Mouse (Mus musculus): ENCODE results near the gene 1700029P11Rik.

The 1700029P11Rik gene

DNA sequence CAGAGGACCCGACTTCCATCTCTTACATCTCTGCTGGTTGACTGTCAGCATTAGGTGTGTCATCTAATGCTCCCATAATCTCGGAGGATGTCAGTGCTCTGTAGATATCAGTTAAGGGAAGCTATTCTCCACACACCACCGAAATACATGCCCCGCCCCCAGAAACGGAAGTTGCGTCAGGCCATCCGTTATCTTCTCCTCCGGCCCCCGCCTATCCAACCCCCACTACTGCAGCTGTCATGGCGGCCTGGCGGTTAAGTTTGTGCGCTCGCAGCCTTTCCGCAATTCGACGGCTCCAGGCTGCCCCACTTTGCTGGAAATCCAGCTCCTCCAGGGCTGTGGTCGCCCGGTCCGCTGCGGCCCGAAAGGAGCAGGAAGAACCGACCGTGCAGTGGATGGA lies at the start of gene 1700029P11Rik:
Gene 1700029P11Rik, plus strand, starts transcription at position 220 of the 400 bp plus-strand sequence.
- no peak for DNase-seq (ENCODE audit: low read depth, low spot score)

DNA sequence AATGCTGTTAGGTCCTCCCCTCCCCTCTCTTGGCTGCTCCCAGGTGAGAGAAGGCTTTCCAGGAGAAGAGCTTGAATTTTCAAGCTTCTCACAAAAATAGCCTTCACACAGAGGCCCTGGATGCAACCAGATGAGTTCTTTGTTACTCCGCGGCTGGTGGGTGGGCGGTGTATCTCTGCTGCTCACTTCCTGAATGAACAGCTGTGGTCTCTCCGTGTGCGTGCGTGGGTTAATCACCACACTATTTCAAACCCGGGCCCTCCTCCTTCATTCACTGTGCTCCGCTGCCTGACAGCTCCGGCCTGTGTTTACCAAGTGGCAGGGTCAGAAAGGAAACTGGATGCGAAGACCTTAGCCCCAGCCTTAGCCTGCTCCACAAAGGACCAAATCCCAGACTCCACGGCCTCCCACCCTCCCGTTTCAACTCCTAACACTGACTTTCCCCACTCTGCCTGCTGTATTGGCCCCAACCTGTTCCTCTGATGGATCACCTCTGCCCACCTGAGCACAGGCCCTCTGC lies 47.3 kb upstream of the 1700029P11Rik start:
- DNase-seq (ENCODE audit: low read depth, low spot score): no peak

DNA sequence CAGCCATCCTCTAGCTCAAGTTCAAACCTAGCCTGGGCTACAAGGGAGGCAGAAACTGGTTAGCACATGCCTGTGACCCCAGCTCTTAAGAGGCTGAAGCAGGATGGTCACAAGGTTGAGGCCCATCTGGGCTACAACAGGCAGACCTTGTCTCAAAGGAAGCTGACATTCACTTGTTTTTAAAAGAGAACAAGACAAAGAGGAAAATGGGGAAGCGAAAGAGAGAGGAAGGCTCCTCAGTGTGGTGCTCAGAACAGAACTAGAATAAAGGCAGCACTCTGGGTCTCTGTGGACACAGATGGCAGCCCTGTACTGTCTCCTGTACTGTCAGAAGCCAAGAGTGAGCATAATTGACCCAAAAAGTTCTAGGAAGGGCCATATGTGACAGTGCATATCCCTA lies 46.4 kb upstream of the 1700029P11Rik start:
- DNase-seq (ENCODE audit: low read depth, low spot score): no peak

DNA sequence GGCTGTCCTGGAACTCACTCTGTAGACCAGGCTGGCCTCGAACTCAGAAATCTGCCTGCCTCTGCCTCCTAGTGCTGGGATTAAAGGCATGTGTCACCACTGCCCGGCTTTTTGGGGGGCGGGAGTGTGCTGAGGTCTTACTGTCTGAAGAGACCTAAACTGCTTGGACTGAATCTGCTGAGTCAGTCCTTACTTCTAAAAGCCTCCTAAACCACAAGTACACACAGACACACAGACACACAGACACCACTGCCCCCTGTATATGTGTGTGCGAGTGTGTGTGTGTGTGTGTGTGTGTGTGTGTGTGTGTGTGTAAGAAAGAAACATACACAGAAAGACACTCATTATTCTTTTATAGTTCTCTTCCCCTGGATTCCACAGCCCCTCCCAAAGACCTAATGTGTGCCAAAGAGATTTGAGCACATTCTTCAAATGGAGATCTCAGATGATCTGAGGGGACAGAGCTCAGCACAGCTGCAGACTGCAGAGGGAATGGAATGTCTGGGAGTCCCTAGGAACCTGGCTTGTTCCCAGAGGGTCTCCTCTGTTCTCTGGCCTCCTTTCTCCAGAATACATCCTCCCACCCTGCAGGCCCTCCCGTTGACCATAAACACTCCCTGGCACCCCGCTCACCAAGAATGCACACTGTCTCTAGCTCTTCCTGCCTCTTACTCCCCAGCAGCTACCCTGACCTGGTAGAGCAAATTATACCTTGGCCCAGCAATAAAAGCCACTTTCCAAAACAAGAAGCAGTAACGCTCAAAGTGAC lies 44.3 kb upstream of the 1700029P11Rik start:
- DNase-seq (ENCODE audit: low read depth, low spot score): no peak

DNA sequence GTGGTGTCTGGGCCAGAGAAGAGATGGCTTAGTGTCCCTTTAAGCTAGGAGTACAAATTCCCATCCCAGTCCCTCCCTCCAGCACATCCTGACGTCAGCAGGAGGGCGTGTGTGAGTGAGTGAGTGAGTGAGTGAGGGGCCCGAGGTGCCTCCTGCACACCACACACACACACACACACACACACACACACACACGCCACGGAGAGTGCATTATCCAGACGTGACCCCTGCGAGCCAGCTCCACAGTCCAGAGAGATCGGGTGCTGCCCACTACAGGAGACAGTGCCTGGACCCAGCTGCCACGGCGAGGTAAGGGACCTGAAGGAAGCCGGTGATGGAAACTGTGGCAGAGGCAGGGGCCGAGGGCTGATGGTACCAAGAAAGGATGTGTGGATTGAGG lies 43.7 kb upstream of the 1700029P11Rik start, which contains the start of gene Csdc2:
Gene Csdc2, plus strand, starts transcription at position 81 of the 400 bp plus-strand sequence.
- DNase-seq (ENCODE audit: low read depth, low spot score): no peak

DNA sequence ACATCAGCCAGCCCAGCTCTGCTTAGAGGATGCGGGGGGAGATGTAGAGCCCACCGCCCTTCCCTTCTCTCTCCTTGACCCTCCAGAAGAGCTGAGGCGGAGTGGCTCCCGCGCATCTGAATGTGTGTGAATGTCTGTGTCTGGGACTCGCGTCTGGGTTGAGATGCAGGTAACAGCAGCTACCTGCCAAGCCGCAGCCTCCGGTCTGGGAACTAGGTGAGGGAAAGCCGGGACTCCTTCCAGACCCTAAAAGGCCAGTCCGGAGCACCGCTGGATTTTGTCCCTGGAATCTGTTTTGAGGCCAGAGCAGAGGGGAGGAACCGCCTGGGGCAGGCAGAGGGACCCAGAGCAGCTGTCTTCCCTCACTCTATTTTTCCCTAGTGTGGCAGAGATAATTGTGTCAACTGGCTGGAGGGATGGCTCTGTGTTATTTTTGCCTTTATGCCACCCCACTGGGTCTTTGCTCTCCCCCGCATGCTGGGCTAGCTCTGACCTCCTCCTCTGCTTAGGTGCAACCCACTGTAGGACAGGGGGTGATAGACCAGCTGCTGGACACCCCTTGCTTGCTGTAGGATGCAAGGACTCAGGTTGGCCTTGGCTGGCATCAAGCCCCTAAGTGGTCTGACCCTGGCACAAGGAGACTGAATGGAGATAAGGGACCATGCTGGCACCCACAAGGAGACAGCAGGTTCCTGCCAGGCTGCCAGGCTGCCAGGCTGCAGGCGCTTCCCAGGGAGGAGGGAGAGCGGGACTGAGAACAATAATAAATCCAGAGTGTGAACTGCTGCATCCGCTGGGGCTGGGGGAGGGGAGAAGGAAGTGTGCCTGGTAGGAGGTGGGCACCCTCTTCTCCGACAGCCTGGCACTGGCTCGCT lies 43.0 kb upstream of the 1700029P11Rik start:
- DNase-seq (ENCODE audit: low read depth, low spot score): no peak

DNA sequence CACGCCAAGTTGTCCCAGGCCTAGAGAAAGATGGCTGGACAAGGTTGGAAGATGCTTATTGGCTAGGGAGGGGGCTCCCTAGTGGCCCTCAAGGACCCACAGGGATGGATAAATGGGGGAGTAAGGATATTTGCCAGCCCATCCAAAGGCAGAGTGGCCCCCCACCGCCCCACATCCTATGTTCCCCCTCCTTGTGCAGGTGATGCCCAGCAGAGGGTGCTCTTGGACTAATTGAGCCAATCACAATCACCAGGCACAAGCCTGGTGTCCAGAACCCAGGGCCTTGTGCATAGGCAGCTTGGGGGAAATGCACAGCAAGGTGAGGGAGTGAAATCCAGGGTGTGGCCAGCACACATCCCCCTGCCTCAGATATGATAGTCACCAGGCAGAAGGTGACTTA lies 42.1 kb upstream of the 1700029P11Rik start:
- DNase-seq (ENCODE audit: low read depth, low spot score): no peak

DNA sequence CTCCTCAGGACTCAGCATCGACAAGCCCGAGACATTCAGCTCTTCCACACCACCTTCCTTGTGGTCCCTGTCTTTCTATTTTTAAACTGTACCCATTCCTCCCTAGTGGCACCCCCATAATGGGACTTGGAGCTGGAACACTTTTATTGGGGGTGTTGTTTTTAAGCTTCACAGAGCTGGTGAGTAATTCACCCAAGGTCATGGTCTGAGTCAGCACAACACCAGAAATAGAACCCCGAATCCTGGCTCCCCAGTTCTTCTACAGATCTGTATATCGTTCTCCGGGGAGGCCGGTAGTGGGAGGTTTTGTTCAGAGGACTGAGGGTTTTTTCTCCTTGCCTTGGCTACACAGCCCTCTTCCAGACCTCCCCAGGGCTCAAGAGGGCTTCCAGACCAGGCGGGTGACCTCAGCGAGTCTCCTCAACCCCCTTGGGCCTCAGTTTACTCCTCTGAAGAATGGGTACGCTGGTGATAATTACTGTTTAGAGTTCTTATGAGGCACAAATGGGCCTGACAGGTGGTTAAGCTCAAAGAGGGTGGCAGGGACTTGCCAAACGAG lies 41.1 kb upstream of the 1700029P11Rik start:
- no peak for DNase-seq (ENCODE audit: low read depth, low spot score)

DNA sequence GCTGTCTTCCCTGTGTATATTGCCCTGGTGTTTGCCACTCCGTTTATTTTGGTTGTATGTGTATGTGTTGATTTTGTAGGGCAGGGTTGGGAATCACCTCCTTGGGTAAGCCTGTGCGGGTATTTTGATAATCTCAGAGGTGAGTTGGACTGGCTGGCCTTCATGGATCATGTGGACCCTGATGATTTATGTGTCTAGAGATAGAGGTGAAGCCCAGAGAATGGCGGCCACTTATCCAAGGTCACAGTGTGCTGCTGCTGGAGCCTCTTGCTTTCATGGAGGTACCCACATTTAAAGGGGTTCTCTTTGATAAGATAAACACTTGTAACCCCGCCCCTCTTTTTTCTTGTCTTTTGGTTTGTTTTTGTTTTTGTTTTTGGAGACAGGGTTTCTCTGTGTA lies 40.6 kb upstream of the 1700029P11Rik start:
- no peak for DNase-seq (ENCODE audit: low read depth, low spot score)

DNA sequence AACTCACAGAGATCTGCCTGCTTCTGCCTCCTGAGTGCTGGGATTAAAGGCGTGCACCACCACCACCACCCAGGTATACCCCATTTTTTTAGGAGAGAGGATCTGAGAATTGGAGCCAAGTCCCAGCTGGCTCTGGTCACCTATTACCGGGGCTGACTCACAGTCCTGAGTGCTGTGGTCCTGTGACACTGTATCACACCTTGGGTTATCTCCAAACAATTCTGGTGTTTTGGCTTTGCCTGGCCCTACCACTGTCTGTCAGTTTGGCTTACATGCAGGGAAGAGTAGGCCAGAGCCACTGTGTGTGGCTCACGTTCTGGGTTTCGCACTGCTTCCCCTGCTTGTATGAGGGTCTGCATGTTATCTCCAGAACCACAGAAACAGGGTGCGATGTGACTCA lies 40.1 kb upstream of the 1700029P11Rik start:
- DNase-seq (ENCODE audit: low read depth, low spot score): no peak

DNA sequence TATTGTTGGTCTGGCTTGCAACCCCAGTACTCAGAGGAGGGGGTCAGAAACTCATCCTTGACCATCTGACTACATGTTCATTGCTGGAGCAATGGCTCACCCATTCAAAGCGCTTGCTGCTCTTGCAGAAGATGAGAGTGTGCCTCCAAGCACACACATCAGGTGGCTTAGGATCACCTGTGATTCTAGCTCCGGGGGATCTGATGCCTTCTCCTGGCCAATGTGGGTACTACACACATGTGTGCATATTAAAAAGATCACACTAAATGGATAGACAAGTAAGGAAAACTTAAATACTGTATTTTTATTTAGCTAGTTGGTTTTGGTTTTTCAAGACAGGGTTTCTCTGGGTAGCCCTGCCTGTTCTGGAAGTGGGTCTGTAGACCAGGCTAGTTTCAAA lies 39.3 kb upstream of the 1700029P11Rik start:
- no peak for DNase-seq (ENCODE audit: low read depth, low spot score)

DNA sequence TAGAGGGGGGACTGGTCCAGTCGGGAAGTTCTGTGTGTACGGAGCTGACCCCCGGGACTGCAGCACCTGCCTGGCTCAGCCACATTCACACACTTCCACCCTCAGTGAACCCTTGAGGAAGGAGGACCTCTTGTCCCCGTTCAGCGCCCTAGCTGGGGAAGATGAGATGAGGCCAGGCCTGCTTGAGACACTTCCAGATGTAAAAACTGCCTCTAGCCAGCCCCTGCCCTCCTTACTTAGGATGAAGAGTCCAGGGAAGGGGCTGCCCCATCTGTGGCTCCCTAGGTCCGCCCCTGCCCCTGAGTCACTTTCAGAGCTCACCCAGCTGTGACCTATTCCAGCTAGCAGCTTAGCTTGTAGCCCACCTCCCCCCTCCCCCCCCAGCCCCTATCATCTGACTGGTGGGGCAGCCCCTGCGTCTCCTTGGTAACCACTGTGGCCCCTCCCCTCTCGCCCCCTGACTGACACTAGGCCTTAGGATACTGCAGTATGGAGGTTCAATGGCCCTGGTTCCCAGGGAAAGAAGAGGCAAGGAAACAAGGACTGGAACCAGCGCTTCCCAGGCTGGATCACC lies 37.1 kb upstream of the 1700029P11Rik start:
- no peak for DNase-seq (ENCODE audit: low read depth, low spot score)

DNA sequence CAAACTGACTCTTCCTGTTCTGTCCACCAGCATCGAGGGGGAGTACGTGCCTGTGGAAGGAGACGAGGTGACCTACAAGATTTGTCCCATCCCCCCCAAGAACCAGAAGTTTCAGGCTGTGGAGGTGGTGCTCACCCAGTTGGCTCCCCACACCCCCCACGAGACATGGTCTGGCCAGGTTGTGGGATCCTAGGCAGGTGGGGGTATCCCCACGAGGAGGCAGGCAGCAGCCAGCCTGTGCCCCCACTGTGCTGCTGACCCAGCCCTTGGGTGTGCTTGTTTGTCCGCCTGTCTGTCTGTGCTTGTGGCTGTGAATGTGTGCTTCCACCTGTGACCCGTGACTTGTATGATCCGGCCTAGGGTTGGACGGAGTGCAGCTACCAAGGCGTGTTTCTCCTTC lies 31.3 kb upstream of the 1700029P11Rik start:
- DNase-seq (ENCODE audit: low read depth, low spot score): no peak

DNA sequence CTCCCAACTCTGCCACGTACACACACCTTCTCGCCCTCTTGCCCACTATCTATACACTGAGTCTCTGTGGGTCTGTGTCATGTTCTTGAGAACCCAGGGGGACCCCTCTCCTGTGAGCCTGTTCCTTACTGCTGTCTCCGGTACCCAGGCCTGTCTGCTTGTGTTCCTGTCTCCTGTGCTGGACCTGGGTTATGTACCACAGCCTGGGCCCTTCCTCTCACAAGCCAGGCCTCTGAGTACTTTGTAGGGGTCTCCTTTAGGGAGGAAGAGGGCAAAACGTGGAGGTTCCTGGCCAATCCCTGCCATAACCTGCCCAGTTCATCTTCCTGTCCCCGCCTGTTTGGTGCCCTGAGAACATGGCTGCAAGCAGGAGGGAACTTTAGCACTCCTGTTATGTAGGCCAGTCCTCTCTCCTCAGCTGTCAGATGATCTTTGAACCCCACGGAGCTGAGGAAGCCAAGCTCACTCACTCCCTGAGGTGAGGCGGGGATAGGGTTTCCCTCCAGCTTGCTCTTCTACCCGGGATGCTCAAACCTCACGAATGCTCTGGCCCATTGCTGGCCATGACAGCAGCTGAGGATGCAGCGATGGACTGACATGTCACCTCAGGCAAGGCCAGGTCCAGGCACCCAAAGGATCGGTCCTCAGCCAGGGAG lies 30.7 kb upstream of the 1700029P11Rik start:
- DNase-seq (ENCODE audit: low read depth, low spot score): no peak

DNA sequence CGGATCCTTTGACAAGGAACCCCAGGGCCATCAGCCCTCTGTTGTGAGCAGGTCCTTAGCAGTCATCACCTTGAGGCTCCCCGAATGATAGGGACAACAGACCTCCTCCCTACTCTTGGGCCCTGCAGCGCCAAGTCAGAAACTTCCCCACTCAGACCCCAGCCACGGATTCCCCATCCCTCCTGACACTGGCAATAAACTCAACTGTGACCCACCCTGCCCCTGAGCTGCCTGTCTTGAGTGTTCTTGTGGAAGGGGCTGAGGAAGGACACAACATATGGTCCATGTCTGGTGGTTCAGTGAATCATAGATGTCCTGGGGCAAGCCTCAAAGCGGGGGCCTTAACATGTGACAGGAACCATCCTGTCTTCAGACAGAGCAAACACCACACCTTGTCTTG lies 29.6 kb upstream of the 1700029P11Rik start:
- no peak for DNase-seq (ENCODE audit: low read depth, low spot score)

DNA sequence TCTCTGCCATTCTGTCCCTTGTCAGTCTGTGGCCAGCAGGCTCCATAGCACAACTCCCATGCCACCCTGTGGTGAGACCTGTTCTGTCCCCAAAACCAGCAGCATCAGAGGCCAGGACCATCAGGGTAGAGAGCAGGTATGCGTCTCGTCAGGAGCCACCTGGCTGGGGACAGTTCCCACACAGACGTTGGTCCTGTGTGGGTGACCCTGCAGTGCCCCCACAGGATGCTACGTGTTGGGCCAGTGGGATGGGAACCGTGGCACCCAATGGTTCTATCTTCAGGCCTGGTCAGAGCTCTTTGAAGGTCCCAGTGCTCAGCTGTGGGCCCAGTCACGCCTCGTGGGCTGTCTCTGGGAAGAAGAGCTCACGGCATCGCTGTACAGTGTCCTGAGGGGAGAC lies 29.2 kb upstream of the 1700029P11Rik start:
- no peak for DNase-seq (ENCODE audit: low read depth, low spot score)

DNA sequence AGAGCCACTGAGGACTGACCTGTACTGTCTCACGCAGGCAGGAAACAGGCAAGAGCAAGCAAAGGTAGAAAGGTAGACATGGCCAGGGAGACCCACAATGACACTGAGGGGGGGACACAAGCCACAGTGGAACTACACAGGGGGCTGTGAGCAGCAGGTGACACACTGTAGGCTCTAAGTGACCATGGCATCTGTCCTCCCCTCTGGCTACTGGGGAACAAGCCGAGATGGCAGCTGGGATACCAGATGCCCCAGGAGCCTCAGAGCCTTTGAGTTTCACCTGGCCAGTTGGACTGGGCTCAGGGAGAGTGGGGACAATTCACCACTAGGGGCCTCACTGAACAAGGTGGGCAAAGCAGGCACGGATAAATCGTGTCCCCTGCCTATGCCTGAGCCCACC lies 28.0 kb upstream of the 1700029P11Rik start:
- DNase-seq (ENCODE audit: low read depth, low spot score): no peak

DNA sequence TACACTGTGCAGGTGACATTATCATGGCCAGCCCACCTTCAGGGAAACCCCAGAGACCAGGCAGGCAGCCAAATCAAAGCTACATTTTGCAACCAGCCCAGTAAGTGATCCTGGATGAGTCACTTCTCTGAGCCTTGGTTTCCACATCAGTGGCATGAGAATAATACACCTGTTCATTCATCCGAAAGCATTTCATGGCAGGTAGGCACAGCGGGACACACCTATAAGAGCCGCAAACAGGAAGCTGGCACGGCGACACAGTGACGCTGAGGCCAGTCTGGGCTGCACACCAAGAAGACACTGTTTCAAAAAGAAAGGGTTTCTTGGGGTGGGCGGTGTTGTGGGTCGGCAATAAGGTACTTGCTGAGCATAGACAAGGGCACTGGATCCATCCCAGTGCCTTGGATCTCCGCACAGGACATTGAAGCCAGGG lies 26.2 kb upstream of the 1700029P11Rik start:
- no peak for DNase-seq (ENCODE audit: low read depth, low spot score)

DNA sequence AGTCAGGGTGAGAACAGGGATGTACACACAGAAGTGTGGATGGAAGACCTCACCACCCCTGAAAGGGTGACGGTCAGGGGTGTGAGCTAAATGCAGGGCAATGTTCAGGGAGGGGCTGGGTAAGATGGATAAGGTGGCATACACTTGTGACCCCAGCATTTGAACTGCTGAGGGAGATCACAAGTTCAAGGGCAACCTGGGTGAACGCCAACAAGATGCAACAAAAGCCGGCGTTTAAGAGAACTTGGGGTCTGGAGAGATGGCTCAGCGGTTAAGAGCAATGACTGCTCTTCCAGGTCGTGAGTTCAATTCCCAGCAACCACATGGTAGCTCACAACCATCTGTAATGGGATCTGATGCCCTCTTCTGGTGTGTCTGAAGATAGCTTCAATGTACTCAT lies 25.6 kb upstream of the 1700029P11Rik start:
- no peak for DNase-seq (ENCODE audit: low read depth, low spot score)

DNA sequence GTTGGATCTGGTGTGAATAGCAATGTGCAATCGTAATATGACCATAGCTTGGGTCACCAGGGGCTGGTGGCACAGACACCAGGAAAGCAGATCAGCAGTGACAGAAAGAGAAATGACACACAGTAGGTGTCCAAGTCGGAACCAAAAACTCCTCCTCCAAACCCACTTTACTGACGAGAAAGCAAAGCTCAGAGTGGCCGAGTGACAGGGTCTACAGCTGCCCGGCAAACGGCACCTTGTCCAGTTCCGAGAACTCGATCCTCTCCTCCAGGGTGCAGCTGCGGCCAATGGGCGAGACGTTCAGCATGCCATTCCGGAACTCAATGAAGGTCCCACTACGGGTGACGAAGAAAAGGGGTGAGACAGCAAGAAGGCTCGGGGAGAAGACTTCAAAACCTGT lies 24.9 kb upstream of the 1700029P11Rik start:
- DNase-seq (ENCODE audit: low read depth, low spot score): no peak

DNA sequence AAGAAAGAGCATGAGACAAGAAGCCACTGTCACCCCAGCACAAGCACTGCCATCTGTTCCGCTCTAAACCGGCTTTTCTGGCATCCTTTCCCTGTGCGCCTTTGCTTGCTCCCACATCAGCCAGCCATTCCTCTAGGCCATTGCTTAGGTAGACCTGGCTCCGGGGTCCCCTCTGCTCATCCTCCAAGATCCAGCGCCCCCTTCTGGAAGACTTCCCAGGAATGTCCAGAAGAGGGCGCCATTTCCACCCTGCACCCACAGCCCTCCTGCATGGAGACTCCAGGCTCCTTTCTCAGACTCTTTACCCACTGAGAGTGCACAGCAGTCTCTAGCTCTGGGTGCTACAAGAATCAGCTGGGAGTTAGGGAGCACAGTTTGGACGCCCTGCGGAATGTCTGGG lies 23.9 kb upstream of the 1700029P11Rik start:
- no peak for DNase-seq (ENCODE audit: low read depth, low spot score)

Data from WW6 (cell line).